Mouse (Mus musculus): ENCODE data around the gene Moxd1. TPM values are rescaled to one million over a fixed set of nuclear protein-coding genes. Genes with fewer than 3 reads are reported as not detected.
"Not testable (repeated sequence)": the region's sequence is repeated elsewhere in the genome, so short reads cannot be mapped to it uniquely, and the experiment has no call there.

Moxd1 gene
- total RNA-seq, 2 experiments from 2014 or later: 0.55 to 0.59 TPM

DNA sequence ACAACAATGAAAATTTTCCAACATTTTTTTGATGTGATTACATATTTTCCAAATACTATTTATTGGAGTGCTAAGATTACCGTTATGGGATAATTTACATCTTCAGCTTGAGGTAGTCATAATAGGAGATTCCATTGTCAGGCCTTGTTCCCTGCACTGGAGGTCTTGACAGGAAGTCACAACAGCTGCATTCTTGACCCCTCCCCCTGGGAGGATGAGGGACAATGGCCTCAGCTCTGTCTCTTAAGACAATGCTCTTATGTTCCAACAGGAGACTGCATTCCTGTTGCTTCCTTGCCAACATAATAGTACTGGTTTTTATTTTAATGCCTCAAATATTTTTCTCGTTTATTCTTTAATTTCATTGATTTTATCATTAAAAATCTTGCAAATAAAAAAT, 44.2 kb downstream of the Moxd1 start:
- no peak for DNase-seq (ENCODE audit: low spot score)

DNA sequence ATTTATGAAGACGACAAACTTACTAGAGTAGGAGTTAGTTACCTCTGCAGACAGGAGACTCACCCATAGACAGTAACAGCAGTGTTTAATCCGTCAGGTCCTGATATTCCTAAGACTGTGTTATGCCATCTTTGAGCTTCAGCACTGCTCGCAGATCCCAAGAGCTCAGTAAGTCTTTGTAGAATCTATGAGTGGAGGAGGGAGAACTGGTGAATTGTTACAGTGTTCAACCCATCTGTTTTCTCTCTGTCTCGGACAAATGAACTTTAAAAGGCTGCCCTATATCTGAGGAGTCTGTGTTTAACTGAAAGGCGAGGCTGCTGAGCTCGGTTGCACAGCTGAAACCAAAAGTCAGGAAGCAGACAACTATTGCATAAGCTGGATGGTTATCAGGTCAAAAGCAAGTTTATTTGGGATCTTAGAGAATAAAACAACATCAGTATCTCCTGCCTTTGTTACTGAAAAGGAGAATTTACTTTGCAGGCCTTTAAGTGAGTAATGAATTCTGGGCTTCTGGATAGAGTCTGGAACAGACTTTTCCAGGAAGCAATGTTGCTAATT, 47.8 kb downstream of the Moxd1 start:
- no peak for DNase-seq (ENCODE audit: low spot score)

DNA sequence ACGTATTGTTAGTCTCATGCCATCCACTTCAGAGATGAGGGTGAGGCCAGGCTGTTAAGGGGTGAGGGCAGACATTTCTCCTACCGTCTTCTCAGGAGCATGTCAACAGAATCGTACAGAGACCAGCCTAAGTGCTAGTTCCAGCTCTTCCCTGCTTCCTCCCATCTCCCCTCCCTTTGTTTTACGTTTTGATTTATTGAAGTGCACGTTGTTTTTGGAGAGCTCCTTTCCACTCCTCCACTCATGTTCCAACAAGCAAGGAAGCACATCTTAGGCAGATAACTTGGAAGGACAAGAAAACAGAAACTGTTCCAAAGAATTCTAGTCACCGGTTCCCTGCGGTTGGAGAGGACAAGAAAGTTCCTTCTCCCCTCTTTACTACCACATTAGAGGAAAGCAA, 52.9 kb downstream of the Moxd1 start:
- no peak for DNase-seq (ENCODE audit: low spot score)

DNA sequence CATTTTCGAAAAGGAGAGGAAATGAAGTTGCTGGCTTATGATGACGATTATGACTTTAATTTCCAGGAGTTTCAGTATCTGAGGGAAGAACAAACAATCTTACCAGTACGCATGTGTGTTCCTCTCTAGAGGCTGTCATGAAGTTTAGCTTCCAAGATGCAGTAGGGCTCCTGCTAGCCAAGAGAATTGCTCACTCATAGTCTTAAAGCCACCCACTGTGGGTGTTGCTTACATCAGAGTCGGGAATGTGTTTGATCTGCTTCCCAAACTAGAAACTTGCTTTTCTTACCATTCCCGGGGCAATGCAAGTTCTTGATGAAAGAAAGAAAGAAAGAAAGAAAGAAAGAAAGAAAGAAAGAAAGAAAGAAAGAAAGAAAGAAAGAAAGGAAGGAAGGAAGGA, 59.3 kb downstream of the Moxd1 start:
- no peak for DNase-seq (ENCODE audit: low spot score)

DNA sequence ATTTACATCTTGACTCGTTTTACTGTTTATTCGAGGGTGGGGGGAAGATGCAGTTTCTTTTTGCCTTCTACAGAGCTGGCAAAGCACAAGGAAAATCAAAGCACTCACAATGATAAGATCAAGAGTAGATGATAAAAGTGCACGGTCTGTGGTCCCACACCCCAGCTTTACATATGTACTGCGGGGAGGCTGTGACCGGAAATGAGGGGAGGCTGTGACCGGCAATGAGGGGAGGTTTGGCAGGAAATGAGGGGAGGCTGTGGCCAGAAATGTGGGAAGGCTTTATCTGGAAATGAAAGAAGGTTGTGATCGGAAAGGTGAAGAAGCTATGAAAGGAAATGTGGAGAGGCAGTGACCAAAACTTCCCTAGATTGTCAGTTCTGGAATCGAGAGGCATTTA, 68.3 kb downstream of the Moxd1 start:
- no peak for DNase-seq (ENCODE audit: low spot score)

DNA sequence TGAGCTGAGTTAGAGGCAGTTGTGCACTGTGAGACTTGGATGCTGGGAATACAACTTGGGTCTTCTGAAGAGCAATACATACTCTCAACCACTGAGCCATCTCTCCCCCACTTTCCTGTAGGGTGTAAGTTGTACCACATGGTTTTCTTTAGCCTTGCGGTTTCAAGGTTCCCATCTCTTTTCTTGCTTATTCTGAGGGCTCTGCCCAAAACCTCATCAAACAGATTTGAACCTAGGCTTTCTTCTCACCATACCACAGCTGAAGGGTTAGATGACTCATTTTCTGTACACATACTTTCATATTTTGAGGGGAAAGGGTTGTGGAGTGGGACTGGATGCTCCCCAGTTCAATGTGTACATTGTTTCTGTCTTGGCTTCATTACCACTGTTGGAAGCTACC, 69.4 kb downstream of the Moxd1 start:
- DNase-seq (ENCODE audit: low spot score): no peak

DNA sequence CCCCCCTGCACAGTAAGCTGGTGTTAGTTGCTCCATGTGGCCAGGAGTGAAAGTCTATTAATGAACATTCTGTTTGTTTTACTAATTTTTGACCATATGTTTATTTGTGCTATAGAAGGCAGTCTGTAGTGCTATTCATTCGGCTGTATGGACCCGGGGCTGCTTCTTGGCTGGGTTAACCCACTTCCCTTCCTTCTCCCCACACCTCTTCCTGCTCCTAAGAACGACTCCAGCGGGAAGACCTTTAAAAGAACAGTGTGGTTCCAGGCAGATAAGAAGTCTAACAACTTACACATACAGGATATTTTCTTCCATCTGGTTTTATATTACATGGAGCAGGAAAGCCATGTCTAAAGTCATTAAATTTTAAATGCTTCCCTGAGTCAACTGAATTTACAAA, 73.3 kb downstream of the Moxd1 start:
- no peak for DNase-seq (ENCODE audit: low spot score)

DNA sequence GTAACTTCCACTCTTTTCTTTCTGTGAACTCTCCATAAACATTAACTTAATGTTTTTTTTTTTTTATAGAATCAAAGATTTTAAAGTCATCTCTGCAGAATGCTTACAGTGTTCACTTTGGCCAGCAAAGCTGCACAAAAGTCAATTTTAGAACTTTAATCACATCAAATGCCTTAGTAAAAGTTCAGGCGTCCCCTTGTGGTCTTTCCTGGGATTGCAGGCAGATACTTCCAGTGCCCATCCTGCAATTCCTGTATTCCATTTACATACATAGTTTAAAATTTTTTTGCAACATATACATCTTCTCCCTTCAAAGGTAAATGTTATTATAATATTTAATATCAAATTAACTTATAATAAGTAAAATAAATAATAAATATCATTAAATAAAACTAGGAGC, 74.5 kb downstream of the Moxd1 start:
- peak; percentile 33 for DNase-seq (ENCODE audit: low spot score)

DNA sequence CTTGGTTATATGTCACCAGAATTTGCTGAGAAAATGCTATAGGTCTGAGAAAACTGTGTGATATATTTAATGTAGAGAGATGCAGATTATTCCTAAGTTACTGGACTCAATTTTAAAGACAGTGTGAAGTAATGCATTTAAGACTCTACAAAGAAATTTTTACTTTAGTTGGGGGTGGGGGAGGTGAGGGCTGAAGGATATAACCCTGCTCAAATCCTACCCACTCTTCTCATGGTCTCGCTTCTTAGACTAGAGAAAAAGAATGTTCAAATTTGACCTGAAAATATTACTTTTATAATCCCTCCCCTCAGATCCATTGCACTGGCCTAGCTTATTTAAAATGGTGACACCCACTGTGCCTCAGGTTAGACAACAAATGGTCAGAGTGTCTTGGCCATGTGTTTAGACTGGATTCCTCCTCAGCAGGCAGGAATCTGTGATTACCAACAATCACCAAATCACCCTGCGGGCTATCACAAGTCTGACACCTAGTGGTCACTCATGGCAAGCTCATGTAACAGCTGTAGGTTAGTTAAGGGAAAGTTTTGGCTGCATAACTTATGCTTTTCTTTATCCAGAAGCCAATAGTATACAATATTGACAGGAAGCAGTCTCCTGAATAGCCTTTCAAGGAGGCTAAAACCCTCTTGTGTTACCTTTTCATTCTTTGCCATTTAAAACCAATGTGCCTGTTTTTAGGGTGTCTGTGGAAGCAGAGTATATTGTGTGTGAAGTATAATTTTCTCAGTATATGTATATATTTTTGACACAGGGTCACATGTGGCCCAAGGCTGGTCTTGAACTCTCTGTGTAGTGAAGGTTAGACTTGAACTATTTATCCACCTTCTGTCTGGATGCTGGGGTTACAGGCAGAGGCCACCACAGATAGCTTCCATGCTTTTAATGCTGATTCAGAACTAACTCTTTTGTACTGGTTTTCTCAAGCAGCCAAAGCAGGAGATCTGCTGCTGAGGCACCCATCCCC, 75.2 kb downstream of the Moxd1 start:
- peak; percentile 47 for DNase-seq (ENCODE audit: low spot score)

DNA sequence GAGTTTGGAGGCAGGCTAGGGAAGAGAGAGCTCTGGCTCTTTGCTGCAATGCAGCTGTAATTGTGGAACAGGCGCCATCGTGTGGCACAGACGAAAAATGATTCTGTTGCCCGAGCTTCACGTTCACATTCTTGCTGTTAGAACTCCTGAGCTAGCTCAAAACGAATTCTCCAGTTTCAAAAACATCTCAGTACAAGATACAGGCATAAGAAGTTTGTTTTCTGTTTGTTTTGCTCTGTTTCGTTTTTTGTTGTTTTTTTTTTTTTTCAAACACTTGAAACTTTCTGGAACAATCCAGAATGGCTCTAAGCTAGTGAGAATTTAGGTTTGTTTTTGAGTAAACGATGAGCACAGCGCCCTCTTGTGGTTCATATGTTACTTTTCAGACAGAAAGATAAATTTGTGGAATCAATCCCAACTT, 88.9 kb downstream of the Moxd1 start:
- peak; percentile 75 for DNase-seq (ENCODE audit: low spot score)

DNA sequence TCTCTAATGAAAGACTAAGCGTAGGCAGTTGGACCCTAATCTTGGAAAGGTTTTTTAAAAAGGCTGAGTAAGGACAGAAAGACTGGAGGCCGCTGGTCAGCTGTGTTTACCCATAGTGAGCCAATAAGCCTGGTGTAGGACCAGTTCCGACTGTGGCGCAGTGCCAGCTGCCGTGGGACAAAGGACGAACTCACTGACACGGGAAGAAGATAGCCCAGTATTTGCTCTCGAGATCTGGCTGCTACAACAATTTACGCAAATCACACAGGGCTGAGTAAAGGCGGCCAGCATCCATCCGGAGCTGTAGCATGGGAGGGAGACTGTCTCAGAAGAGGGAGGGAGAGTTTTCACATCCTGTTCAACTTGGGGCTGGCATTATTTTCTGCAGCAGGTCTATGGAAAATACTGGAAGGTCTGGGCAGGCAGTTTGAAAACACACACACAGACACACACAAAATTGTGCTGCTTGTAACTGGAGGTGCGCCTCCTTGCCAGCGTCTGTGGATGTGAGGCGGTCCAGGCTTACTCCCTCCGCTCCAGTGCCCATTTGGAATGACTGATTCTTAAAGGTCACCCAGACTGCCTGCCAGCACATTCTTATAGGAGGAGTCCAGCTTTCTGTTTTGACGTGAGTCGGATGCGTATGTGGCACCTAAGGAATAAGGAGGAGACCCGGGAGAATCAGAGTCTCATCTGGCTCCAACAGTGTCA, 94.0 kb downstream of the Moxd1 start:
- DNase-seq (ENCODE audit: low spot score): peak; percentile 66

DNA sequence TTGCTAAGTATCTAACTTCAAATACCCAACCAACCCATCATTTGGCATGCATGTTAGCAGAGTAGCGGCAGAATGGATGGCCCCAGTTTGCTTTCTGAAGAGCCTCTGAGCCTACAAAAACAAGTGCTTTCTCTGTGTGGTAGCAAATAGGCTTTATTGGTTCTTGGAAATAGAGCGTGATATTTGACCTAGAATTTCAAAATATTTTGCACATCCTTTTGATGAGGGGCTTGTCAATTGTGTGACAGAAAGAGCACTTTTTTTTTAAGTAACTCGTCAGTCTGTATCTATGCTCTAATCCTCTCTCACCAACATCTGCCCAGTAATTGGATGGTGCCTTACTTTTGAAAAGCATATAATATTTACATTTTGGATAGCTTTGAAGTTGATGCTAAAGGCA, 97.0 kb downstream of the Moxd1 start:
- DNase-seq (ENCODE audit: low spot score): no peak

DNA sequence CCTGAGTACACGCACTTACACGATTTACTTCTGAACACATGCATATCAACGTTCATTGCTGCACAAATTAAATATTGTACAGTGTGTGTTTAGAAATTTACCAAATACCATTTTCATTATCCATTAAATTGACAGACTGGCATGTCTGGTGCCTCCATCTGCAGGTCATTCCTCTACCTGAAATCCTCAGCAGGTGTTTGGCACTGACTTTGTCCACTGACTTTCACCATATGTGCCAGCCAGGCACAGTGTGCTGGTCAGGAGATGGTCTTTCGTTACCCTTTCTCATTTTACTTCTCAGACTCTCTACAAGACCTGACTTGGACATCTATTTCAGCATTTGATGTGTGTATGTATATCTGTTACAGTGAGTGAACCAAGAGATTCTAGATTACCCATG, 99.7 kb downstream of the Moxd1 start:
- DNase-seq (ENCODE audit: low spot score): no peak

DNA sequence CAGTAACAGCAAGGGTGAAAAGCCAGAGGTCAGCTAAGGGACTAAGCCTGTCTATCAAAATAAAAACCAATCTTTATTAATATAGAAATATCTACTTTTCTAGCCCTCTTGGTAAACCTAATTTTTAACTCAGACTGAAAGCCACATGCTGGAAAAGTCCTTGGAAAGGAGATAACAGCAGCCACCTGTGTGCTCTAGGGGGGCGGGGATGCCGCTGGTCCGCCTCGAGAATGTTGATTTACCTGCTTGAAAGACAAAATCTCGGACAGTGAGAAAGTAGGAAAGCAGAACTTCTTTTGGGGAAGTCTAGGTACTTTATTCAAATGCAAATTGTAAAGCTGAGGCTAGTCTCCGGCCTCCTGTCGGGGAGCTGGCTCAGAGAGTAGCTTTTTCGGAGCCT, 103.9 kb downstream of the Moxd1 start:
- DNase-seq (ENCODE audit: low spot score): not testable (repeated sequence)

DNA sequence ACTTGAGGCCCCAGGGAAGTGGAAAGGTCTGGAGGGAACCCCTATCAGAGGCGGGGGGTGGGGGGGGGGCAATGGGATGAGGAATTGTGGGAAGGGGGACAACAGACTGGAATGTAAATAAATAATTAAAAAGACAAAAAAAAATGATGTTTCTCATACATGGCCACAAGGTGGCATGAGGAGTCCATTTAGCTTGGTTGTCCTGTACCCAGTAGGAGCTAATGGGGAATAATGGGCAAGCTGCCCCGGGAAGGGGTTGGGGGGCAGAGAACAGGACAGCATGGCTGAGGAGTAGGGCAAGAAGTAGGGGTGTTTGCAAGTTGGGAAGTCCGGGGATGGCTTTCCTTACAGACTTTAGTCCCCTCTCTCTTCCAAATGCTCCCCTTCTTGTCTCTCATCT, 109.5 kb downstream of the Moxd1 start:
- no peak for DNase-seq (ENCODE audit: low spot score)

DNA sequence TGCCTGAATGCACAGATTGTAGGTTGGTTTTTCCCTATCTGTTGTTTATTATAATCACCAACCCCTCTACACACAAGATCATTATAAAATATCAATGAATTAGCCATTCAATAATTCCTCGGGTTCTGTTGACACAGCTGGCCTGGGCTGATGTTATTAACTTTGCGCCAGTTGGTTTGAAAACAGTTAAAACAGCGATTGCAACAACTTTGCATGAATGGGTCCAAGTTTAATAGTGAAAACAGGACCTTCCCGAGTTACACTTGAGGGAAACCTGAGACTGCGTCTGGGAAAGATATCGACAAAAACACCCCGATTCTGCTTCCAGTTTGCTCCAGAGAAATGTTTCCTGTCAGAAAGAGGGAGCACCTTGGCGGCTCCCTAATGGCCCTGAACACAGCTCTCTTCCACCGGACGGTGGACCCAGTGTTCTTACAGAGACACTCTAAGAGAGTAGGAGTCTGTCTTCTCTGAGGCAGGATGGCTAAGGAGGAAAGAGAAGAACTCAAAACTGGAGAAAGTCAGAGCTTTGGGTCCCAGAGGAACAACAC, 116.4 kb downstream of the Moxd1 start:
- DNase-seq (ENCODE audit: low spot score): peak; percentile 19

DNA sequence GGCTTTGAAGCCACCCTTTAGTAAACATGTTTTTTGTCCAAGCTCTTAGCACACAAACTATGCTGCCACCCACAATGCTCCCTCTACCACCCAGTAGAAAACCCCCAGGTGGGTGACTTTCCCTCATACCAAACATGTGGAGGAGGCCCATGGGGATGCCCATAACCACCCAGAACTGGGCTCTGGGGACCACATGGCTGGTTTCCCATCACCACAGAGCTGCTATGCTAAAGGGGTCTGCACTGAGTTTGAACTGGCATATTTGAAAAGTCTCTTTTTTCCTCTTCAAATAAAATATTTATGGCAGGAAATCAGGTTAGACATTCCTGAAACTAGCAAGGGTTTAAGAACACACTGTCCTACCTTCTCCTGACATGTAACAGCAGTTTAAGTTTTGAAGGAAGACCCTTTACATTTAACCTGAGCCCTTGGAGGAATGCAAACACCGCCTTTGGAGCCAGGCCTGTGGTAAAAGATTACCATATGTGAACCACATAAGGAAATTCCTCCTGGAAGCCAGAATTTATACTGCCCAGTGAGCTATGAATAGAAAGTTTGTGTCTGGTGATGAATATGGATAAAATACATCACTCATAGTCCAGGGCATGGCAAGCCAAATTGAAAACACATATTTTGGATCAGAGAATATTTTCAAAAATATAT, 117.4 kb downstream of the Moxd1 start:
- no peak for DNase-seq (ENCODE audit: low spot score)

DNA sequence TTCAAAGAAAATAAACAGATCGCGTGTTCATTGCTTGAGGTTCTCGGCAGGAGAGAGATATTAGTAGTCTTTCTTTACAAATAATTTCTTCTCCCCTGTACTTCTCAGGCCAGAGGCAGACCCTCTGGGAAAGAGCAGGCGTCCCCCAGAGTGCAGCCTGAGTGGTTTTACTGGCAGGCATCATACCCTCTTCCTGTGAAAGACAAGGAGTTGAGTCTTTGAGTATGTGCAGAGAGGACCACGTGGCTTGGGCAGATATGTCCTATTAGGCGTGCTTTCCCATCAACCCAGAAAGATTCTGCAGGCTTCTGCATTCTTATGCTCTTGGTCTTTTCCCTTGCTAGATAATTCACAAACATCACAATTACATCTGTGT, 117.9 kb downstream of the Moxd1 start:
- no peak for DNase-seq (ENCODE audit: low spot score)

DNA sequence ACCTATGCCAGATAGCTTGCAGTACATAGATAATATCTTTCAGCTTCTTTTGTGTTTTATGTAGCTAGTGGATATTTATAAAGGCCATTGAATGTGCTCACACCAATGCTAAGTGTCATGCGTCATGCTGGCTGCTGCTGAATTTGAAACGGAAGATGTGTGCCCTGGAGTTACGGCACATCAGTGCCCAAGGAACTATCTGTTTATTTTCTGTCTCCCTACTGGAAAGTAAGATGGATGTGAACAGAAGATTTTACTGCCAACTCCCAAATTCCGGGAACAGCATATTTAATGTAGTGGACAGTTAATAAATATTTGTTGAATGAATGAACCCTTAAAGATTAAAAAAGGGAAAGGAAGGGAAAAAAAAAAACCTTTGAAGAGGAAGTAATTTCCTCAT, 119.8 kb downstream of the Moxd1 start:
- no peak for DNase-seq (ENCODE audit: low spot score)
